Mouse (Mus musculus): ENCODE results near the gene Ssc5d. TPM values are rescaled to one million over a fixed set of nuclear protein-coding genes. Genes with fewer than 3 reads are reported as not detected.

Gene Ssc5d
- polyA plus RNA-seq, 1 experiment from 2014 or later, result 3.0 TPM

DNA sequence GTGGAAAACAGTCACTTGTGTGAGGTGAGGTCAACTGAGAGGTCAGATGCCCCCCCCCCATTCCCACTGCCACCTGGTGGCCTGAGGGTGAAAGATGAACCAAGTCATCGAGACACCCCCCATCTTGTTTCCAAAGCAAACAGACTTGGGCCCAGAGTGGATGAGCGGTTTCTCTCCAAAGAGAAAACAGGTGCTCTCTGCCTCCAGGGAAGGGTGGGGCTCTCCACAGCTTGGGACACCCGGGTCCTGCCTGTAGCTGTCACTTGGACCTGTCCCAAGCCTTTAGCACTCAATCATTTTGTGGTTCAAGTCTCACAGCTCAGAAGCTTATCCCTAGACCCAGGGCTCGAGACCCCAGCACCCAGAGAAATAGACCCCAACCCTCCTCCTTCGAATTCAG lies 37.9 kb downstream of the Ssc5d start:
- no peak overlapping the region for H3K27ac ChIP-seq
- WGBS, result 77% methylated on average over 5 of the region's 5 CpGs
- no peak for ATAC-seq (ENCODE audit: low FRiP score, low read depth)

DNA sequence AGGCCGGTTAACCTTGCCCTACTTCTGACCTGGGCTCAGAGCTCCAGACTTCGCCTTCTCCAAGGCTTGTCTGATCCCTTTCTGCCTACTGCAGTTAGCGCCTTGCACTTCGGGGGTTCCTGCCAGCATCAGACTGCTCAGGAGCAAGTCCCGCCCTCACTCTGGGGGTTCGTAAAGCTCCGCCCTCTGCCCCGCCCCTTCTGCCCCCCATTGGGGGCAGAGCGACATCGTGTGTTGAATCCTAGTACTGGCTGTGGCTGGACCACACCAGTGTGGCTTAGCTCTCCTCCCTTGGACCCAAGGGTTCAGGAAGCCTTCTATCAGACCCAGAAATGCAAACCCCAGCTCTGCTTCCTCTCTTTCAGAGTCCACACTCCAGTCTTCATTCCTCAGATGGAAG lies 38.7 kb downstream of the Ssc5d start, which contains the start of gene Sbk2:
Gene Sbk2, minus strand, starts transcription at position 135 of the 400 bp plus-strand sequence.
- Histone ChIP-seq H3K4me2 (replicated peaks) (no peak within 1 kb of the TSS; the same call in 1 of the 2 replicates), H3K4me1 (no peaks in the 10 kb centered on the region)
- WGBS, result 11% methylated on average over 10 of the region's 10 CpGs

More for the DNA sequence above, 37.9 kb downstream of the Ssc5d start:
- Histone ChIP-seq H3K4me1 (no peaks in the 10 kb centered on the region), H3K4me2 (replicated peaks) (no peak overlapping the region), H3K27me3 (replicated peaks) (peaks cover 6% of the 10 kb centered on the region; the same call in 1 of the 2 replicates), H3K9ac (no peak overlapping the region), H3K36me3 (no peaks in the 10 kb centered on the region), H3K9me3 (no peaks in the 10 kb centered on the region), H3K4me3 (no peak overlapping the region)

DNA sequence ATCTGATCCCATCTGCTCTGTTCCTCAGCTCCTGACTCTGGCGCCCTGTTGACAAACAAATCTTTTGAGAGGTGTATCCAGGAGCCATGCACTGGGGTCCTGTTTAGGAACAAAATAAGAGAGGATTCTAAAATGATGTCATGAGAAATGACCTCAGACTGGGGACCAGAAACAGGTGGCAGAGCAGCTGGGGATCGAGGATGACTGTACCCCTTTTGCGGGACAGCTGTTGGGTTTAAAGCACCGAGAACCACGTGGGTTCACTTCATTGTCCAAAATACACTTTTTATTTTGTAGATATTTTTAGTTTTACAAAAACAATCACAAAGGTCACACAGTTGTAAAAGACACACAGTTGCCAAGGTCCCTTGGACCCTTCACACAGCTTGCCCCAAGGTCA lies 39.4 kb downstream of the Ssc5d start:
- Histone ChIP-seq H3K27me3 (replicated peaks) (peaks cover 6% of the 10 kb centered on the region; the same call in 1 of the 2 replicates), H3K4me3 (no peak overlapping the region), H3K4me1 (no peaks in the 10 kb centered on the region), H3K36me3 (no peaks in the 10 kb centered on the region), H3K4me2 (replicated peaks) (no peak overlapping the region), H3K9ac (no peak overlapping the region), H3K9me3 (no peaks in the 10 kb centered on the region), H3K27ac (no peak overlapping the region)
- ATAC-seq (ENCODE audit: low FRiP score, low read depth), result no peak
- WGBS, result 88% methylated on average over 5 of the region's 5 CpGs

More for the DNA sequence above, 38.7 kb downstream of the Ssc5d start, which contains the start of gene Sbk2:
- no peaks in the 10 kb centered on the region for H3K36me3 ChIP-seq
- H3K4me3 ChIP-seq, result no peak within 1 kb of the TSS
- ATAC-seq (ENCODE audit: low FRiP score, low read depth), result 0 out of 2 replicates have a peak, but pooled peaks have one; percentile 48
- no peaks in the 10 kb centered on the region for H3K9me3 ChIP-seq
- no peak within 1 kb of the TSS for H3K27ac ChIP-seq
- H3K9ac ChIP-seq, result no peak within 1 kb of the TSS
- peaks cover 6% of the 10 kb centered on the region; the same call in 1 of the 2 replicates for H3K27me3 ChIP-seq (replicated peaks)

DNA sequence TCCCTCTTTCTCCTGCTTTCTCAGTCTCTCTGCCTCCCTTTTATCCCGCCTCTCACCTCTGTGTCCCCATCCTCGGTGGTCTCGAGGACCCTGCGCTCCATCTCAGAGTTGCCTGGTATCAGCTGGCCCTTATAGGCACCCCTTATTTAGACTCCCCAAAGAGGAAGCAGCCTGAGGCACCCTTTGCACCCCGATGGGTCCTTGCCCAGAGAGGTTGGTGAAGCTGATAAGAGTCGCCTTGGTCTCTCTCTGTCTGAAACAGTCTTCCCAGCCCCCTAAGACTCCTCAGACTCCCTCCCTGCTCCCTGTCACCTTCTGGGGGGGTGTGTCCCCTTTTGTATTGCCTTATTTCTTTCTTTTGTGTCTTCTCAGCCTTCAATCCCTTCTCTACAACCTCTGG lies 45.5 kb downstream of the Ssc5d start, which contains the start of gene Sbk3:
Gene Sbk3, minus strand, starts transcription at position 101 of the 400 bp plus-strand sequence.
- no peak within 1 kb of the TSS for H3K9ac ChIP-seq
- H3K27ac ChIP-seq, result no peak within 1 kb of the TSS
- no peaks in the 10 kb centered on the region for H3K4me1 ChIP-seq
- ATAC-seq (ENCODE audit: low FRiP score, low read depth), result no peak
- no peak within 1 kb of the TSS for H3K4me3 ChIP-seq
- H3K27me3 ChIP-seq (replicated peaks), result peaks cover 6% of the 10 kb centered on the region; the same call in 1 of the 2 replicates
- H3K9me3 ChIP-seq, result no peaks in the 10 kb centered on the region
- no peak within 1 kb of the TSS for H3K4me2 ChIP-seq (replicated peaks)
- no peaks in the 10 kb centered on the region for H3K36me3 ChIP-seq
- WGBS, result 46% methylated on average over 6 of the region's 6 CpGs

DNA sequence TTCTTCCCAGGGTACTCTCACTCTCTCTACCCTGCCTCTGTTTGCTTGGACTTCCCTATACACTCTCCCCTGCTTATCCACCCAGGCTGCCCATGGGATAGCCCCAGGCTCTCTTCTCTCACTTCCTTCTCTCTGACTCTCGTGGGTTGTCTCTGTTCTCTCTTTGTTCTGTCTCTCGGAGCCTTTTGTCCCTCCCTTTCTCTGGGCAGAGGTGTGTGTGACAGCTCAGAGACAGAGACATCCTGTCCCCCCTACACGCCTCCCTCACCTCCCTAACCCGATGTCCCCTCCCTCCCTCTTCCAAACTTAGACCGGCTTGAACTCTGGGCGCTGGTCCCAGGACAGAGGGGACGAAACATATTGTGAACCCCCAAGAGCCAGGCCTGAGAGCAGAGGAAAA lies 46.1 kb downstream of the Ssc5d start:
- H3K4me1 ChIP-seq, result no peaks in the 10 kb centered on the region
- H3K9me3 ChIP-seq, result peaks cover 1% of the 10 kb centered on the region; the same call in 1 of the 2 replicates
- ATAC-seq (ENCODE audit: low FRiP score, low read depth), result no peak
- no peak overlapping the region for H3K4me2 ChIP-seq (replicated peaks)
- no peaks in the 10 kb centered on the region for H3K36me3 ChIP-seq
- no peak overlapping the region for H3K27ac ChIP-seq
- H3K9ac ChIP-seq, result no peak overlapping the region
- 38% methylated on average over 7 of the region's 7 CpGs for WGBS
- H3K4me3 ChIP-seq, result no peak overlapping the region
- H3K27me3 ChIP-seq (replicated peaks), result peaks cover 6% of the 10 kb centered on the region; the same call in 1 of the 2 replicates

DNA sequence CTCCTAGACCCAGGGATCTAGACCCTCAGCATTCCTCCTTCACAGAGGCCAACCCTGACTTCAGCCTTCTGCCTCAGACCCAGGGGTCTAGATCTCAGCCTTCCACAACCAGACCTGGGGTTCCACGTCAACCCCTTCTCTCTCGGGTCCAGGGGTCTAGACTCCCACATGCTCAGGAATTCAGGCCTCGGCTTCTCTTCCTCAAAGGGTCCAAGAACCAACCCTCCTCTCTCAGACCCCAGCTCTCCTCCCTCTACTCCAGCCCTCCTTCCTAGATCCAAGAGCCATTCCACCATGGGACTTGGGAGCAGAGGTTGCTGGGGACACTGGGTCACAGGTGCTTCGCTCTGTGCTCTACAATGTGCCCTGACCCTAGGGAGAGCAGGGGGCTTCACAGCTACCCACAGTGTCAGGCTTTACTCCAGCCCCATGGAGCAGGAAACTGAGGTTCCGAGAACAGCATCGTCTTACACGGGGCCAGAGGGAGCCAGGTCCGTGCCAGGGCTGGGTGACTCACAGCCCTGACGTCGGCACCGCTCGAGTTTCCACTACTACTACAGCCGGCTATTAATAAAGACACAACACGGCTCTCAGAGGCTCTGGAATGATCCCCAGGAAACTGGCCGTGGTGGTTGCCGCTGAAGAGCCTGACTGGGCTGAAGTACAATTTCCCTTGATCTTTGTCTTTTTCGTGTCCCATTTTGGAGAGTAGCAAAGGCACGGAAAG lies 46.9 kb downstream of the Ssc5d start:
- Histone ChIP-seq H3K36me3 (no peaks in the 10 kb centered on the region), H3K27me3 (replicated peaks) (peaks cover 3% of the 10 kb centered on the region; the same call in 1 of the 2 replicates), H3K4me3 (no peak overlapping the region), H3K4me1 (no peaks in the 10 kb centered on the region), H3K9ac (no peak overlapping the region), H3K4me2 (replicated peaks) (no peak overlapping the region), H3K27ac (no peak overlapping the region), H3K9me3 (peaks cover 4% of the 10 kb centered on the region; the same call in 1 of the 2 replicates)
- no peak for ATAC-seq (ENCODE audit: low FRiP score, low read depth)
- 76% methylated on average over 18 of the region's 18 CpGs for WGBS

DNA sequence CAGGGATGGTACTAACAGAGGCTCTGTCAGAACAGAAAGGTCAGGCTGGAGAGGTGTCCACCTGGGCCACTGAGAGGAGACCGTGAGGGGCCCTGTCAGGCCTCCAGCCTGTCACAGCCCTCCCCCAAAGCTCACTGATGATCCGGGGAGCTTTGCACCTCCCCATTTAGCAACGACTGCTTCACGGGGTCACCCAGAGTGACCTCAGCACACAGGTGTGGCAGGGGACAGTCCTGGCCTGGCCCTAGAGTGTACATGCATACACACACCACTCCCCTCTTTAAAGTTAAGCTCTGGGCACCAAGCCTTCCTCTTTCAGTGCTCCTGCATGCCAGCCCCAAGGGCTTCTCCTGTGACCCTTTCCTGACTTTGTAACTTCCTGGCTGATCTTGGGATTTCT lies 49.9 kb downstream of the Ssc5d start:
- ATAC-seq (ENCODE audit: low FRiP score, low read depth), result no peak

DNA sequence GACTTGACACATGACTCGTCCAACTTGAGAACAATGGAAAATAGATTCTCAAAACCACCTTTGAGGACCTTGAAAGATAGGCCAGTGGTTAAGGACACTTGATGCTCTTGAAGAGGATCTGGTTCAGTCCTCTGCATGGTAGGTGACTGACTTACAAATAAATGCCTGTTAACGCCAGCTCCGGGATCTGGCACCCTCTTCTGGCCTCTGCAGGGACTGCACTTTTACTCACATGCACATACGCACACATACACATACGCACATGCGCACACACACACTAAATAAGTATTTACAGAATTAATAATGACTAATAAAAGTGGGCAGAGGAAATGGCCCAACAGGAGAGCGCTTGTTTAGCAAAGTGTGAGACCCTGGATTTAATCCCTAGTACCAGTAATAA lies 51.2 kb downstream of the Ssc5d start:
- H3K4me2 ChIP-seq (replicated peaks), result no peak overlapping the region
- H3K9me3 ChIP-seq, result peaks cover 4% of the 10 kb centered on the region; the same call in 1 of the 2 replicates
- H3K27me3 ChIP-seq (replicated peaks), result no peaks in the 10 kb centered on the region
- H3K9ac ChIP-seq, result no peak overlapping the region
- no peak for ATAC-seq (ENCODE audit: low FRiP score, low read depth)
- no peak overlapping the region for H3K27ac ChIP-seq
- no peak overlapping the region for H3K4me3 ChIP-seq
- no peaks in the 10 kb centered on the region for H3K4me1 ChIP-seq
- H3K36me3 ChIP-seq, result no peaks in the 10 kb centered on the region
- 89% methylated on average over 7 of the region's 7 CpGs for WGBS

More for the DNA sequence above, 49.9 kb downstream of the Ssc5d start:
- Histone ChIP-seq H3K9ac (no peak overlapping the region), H3K4me1 (no peaks in the 10 kb centered on the region), H3K9me3 (peaks cover 4% of the 10 kb centered on the region; the same call in 1 of the 2 replicates), H3K36me3 (no peaks in the 10 kb centered on the region), H3K4me3 (no peak overlapping the region), H3K4me2 (replicated peaks) (no peak overlapping the region), H3K27me3 (replicated peaks) (no peaks in the 10 kb centered on the region), H3K27ac (no peak overlapping the region)
- WGBS, result 69% methylated on average over 4 of the region's 4 CpGs

DNA sequence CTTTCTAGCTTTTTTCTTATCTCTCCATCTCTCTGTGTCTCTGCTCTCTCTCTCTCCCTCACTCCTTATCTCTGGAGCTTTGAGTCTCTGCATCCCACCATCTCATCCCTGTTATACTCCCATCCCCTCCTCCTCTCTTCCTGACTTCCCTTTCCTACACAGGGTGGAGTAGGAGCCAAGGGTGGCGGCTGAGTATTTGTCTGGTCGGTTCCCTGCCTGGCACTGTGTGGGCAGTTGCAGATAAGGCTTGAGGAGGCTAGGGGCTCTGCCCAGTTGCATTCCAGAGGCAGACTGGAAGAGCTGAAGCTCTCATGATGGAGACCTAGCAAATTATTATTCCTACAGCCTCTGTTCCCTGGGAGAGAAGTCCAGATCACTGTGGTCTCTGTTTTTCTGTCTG lies 62.7 kb downstream of the Ssc5d start:
- no peak overlapping the region for H3K27ac ChIP-seq
- peaks cover 5% of the 10 kb centered on the region for H3K4me1 ChIP-seq
- 0 out of 2 replicates have a peak, but pooled peaks cover 10% of the 10 kb centered on the region for H3K9me3 ChIP-seq
- no peak overlapping the region for H3K4me2 ChIP-seq (replicated peaks)
- peaks cover 21% of the 10 kb centered on the region for H3K36me3 ChIP-seq
- ATAC-seq (ENCODE audit: low FRiP score, low read depth), result no peak
- peaks cover 7% of the 10 kb centered on the region for H3K27me3 ChIP-seq (replicated peaks)
- no peak overlapping the region for H3K4me3 ChIP-seq
- no peak overlapping the region for H3K9ac ChIP-seq
- WGBS, result 68% methylated on average over 2 of the region's 2 CpGs

DNA sequence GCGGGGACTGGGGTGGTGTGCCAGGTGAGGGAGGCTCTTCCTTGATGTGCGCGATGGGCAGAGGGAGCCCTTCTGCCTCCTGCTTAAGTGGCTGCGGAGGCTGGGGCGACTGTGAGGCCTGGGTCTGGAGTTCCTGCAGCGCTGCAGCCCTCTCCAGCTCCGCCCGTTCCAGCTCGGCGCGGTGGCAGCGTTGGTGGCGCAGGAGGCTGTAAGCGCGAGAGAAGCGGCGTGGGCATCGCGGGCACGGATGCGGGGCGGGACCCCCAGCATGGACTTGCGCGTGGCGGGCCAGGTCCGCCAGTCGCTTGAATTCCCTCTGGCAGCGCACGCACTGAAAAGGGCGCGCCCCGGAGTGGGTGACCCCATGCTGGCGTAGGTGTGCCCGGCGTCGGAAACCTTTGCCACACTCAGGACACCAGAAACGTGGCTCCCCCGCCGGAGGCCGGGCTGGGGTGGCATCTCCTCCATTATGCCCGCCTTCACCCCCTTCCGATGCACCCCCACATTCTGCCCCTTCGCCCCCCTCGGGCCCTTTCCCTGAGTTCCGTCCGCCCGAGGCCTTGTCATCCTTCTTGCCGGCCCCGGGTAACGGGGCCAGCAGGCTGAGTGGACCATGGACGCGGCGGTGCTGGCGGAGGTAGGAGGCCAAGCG lies 67.9 kb downstream of the Ssc5d start:
- peak overlapping the region; percentile 65 for H3K4me3 ChIP-seq
- no peak overlapping the region for H3K27ac ChIP-seq
- peak overlapping the region; percentile 89 for H3K4me2 ChIP-seq (replicated peaks)
- H3K9me3 ChIP-seq, result 0 out of 2 replicates have a peak, but pooled peaks cover 15% of the 10 kb centered on the region
- H3K36me3 ChIP-seq, result peaks cover 35% of the 10 kb centered on the region
- H3K4me1 ChIP-seq, result peaks cover 33% of the 10 kb centered on the region
- ATAC-seq (ENCODE audit: low FRiP score, low read depth), result no peak
- peak overlapping the region; percentile 83 for H3K9ac ChIP-seq
- WGBS, result 23% methylated on average over 55 of the region's 55 CpGs
- H3K27me3 ChIP-seq (replicated peaks), result peaks cover 22% of the 10 kb centered on the region

DNA sequence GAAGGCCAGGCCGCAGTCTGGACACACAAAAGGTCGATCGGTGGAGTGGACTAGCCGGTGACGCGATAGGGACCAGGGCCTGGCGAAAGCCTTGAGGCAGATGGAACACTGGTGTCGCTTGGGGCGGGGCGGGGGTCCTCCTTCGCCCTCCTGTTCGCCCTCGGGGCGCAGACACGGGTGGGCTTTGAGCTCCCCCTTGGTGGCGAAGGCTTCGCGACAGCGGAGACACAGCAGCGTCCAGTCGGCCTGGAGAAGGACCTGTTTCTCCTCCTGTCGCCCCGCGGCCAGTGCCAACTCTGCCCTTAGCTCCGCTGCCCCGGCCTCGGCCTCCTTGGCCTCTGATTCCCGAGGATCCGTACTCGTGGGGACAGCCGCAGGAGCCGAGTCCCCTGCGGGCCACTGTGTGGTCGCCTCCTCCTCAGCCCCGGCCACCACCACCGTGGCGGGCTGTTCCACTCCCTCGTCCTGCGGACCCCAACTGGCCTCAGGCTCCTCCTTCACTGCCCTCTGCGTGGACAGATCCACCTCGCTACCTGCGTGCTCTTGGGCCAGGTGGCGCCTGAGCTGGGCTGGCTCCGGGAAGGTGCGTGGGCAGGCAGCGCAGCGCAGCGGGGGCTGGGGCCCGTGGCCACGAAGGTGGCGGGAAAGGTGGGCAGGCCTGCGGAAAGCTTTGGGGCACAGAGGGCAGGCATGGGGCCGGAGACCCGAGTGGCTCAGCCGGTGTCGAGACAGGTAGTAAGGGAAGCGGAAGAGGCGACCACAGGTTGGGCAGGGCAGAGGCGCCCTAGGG lies 68.6 kb downstream of the Ssc5d start:
- Histone ChIP-seq H3K9me3 (0 out of 2 replicates have a peak, but pooled peaks cover 15% of the 10 kb centered on the region), H3K36me3 (peaks cover 35% of the 10 kb centered on the region), H3K4me1 (peaks cover 33% of the 10 kb centered on the region), H3K4me3 (peak overlapping the region; percentile 65), H3K27ac (no peak overlapping the region), H3K27me3 (replicated peaks) (peaks cover 22% of the 10 kb centered on the region), H3K9ac (peak overlapping the region; percentile 83), H3K4me2 (replicated peaks) (peak overlapping the region; percentile 89)
- ATAC-seq (ENCODE audit: low FRiP score, low read depth), result no peak
- 49% methylated on average over 59 of the region's 59 CpGs for WGBS
